Mouse (Mus musculus) lung, embryonic 14.5 days (tissue): ENCODE data around the gene Olfr1105. TPM values are rescaled to one million over a fixed set of nuclear protein-coding genes. Genes with fewer than 3 reads are reported as not detected.

ENCODE experiments used
- ATAC-seq: fragments of 200-750 bp; cut with Nextera tagmentation; 2 replicates; pipeline ENCODE4 v1.8.0; 2017; ENCODE audit warnings: mild to moderate bottlenecking, moderate TSS enrichment, moderate library complexity; ENCODE audit not compliant: insufficient read depth
- DNase-seq: peaks from one replicate; pipeline ENCODE4 v3.0.0-alpha.2; 2015
- H3K27ac ChIP-seq: fragments of 300-500 bp; sonication (generic); 2 replicates; pipeline ENCODE4 v1.5.1; 2014; ENCODE audit warnings: low read depth, mild to moderate bottlenecking, moderate library complexity
- H3K27me3 ChIP-seq: fragments of 300-500 bp; sonication (generic); 2 replicates; pipeline ENCODE4 v1.6.1; 2014; ENCODE audit warnings: low read length, control low read depth; ENCODE audit not compliant: insufficient read depth
- H3K36me3 ChIP-seq: fragments of 300-500 bp; sonication (generic); 2 replicates; pipeline ENCODE4 v1.6.1; 2014; ENCODE audit warnings: control low read depth; ENCODE audit not compliant: insufficient read depth
- H3K4me1 ChIP-seq: fragments of 300-500 bp; sonication (generic); 2 replicates; pipeline ENCODE4 v1.6.1; 2014; ENCODE audit warnings: antibody characterized with exemption, control low read depth; ENCODE audit not compliant: insufficient read depth
- H3K4me2 ChIP-seq: fragments of 300-500 bp; sonication (generic); 2 replicates; pipeline ENCODE4 v1.6.1; 2014; ENCODE audit warnings: mild to moderate bottlenecking
- H3K4me3 ChIP-seq: fragments of 300-500 bp; sonication (generic); 2 replicates; pipeline ENCODE4 v1.5.1; 2014; ENCODE audit warnings: low read depth, low read length
- H3K9ac ChIP-seq: fragments of 300-500 bp; sonication (generic); 2 replicates; pipeline ENCODE4 v1.6.1; 2014
- H3K9me3 ChIP-seq: fragments of 300-500 bp; sonication (generic); 2 replicates; pipeline ENCODE4 v1.6.1; 2016; ENCODE audit warnings: low read depth, low read length, control low read depth
- CTCF ChIP-seq: IDR thresholded peaks from 2 replicates; pipeline ENCODE4 v1.5.1; 2016; ENCODE audit warnings: antibody characterized with exemption, low read depth
- WGBS: fragments of 180-500 bp; shearing (Covaris S2); extraction: QIAGEN DNeasy Blood & Tissue Kit; methylation state at CpG from one replicate; pipeline ENCODE4 v1.1.7; 2014; 5-methylcytosine and 5-hydroxymethylcytosine counted together
- polyA plus RNA-seq: library from polyadenylated mRNA; unstranded; fragments of >200 nt; fragmentation: Nextera tagmentation; extraction: Ambion mirVana; gene quantifications from 2 replicates; pipeline ENCODE4 v1.2.1, GENCODE M21; 2014

The Olfr1105 gene
- polyA plus RNA-seq, result not detected in 2 replicates

DNA sequence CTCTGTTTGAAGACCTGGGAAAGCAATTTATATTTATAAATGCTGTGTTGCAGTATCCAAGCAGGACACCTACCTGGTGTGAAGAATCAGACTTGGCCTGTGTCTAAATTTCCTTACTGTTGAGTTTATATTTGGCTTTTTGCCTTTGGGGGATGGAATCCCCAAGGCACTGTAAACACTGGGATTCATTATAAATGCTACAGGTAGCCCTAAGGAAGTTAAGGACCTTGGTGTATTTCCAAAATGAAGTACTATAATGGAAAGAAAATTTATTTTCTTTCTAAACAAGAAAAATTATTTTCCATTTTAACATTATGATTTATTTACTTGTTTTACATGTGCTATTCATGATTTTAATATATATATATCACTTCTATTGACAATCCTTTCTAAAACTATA lies at the start of gene Olfr1105:
Gene Olfr1105, minus strand, starts transcription at position 101 of the 400 bp plus-strand sequence.
- Histone ChIP-seq H3K27me3 (no peaks in the 10 kb centered on the region), H3K9me3 (no peaks in the 10 kb centered on the region), H3K9ac (no peak within 1 kb of the TSS), H3K4me2 (no peak within 1 kb of the TSS), H3K4me3 (no peak within 1 kb of the TSS), H3K27ac (no peak within 1 kb of the TSS), H3K36me3 (no peaks in the 10 kb centered on the region), H3K4me1 (no peaks in the 10 kb centered on the region)
- DNase-seq, result no peak
- ATAC-seq, result no peak
- TF ChIP-seq CTCF, result no peak

DNA sequence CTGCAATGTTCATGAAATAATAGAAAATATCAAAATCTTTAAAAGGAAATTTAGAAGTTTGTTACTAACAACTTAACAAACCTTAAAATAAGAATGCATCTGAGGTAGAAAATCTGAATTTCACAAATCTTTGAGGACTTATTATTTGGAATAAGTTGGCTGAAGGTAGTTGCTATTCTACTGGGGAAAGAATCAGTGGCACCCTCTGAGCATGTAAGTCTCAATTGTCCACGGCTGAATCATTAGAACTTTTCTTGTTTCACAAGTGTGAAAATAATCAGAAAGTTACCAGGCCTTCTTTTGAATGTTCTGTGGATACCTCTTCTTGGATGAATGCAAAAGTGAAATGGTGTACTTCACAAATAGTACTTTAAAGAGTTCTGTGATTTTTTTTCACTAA lies 39.4 kb upstream of the Olfr1105 start, which contains the start of gene Olfr1107:
Gene Olfr1107, minus strand, starts transcription at position 101 of the 400 bp plus-strand sequence.
- Histone ChIP-seq H3K27me3 (no peaks in the 10 kb centered on the region), H3K36me3 (no peaks in the 10 kb centered on the region), H3K9ac (no peak within 1 kb of the TSS), H3K4me2 (no peak within 1 kb of the TSS), H3K27ac (no peak within 1 kb of the TSS), H3K4me1 (no peaks in the 10 kb centered on the region), H3K4me3 (no peak within 1 kb of the TSS), H3K9me3 (no peaks in the 10 kb centered on the region)
- ATAC-seq (no peak), DNase-seq (no peak)
- TF ChIP-seq CTCF, result no peak
- WGBS, result 76% methylated on average over 1 of the region's 1 CpGs

DNA sequence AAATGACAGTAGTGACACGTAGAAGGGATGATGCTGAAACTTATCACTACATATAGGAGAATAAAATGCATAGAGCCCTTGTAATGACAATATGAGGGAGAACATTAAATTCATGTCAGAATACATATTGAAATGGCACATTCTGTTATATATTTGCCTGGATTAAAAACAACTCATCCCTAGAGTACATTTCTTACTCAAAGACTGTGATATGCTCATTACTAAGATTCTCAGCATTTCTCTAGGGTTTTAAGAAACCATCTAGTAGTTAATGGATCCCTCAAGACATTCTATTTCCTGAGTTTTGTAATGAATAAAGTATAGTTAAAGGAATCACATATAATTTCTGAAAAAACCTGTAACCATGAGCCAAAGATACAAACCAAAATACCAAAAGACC lies 15.8 kb upstream of the Olfr1105 start, which contains the start of gene Olfr1106:
Gene Olfr1106, minus strand, starts transcription at position 101 of the 400 bp plus-strand sequence.
- Histone ChIP-seq H3K9ac (no peak within 1 kb of the TSS), H3K27ac (no peak within 1 kb of the TSS), H3K4me1 (no peaks in the 10 kb centered on the region), H3K9me3 (no peaks in the 10 kb centered on the region), H3K27me3 (no peaks in the 10 kb centered on the region), H3K4me2 (no peak within 1 kb of the TSS), H3K4me3 (no peak within 1 kb of the TSS), H3K36me3 (no peaks in the 10 kb centered on the region)
- no peak for ATAC-seq
- no peak for TF ChIP-seq CTCF
- WGBS, result 70% methylated on average over 1 of the region's 1 CpGs
- DNase-seq, result no peak

DNA sequence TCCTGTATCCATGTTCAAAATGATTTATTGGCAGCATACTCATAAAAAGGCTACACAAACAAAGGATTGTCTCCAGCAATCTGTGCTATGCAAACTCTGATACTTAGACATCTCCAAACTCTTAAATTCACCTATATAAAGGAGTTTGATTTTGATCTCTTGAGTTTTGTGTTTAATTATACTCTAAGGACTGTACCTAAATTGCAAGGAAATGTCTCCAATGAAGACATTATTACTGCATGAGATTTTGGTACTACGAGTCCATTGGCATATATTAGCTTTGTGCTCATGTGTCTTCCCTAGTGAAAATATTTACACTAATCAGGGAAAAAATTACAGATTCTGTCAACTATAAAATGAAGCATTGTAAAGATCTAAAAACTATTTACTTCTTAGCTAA lies 9.4 kb downstream of the Olfr1105 start, which contains the start of gene Olfr1104:
Gene Olfr1104, minus strand, starts transcription at position 101 of the 400 bp plus-strand sequence.
- Histone ChIP-seq H3K4me3 (no peak within 1 kb of the TSS), H3K4me2 (no peak within 1 kb of the TSS), H3K36me3 (no peaks in the 10 kb centered on the region), H3K27ac (no peak within 1 kb of the TSS), H3K27me3 (no peaks in the 10 kb centered on the region), H3K4me1 (no peaks in the 10 kb centered on the region), H3K9ac (no peak within 1 kb of the TSS), H3K9me3 (no peaks in the 10 kb centered on the region)
- 87% methylated on average over 1 of the region's 1 CpGs for WGBS
- DNase-seq (no peak), ATAC-seq (no peak)
- no peak for TF ChIP-seq CTCF

DNA sequence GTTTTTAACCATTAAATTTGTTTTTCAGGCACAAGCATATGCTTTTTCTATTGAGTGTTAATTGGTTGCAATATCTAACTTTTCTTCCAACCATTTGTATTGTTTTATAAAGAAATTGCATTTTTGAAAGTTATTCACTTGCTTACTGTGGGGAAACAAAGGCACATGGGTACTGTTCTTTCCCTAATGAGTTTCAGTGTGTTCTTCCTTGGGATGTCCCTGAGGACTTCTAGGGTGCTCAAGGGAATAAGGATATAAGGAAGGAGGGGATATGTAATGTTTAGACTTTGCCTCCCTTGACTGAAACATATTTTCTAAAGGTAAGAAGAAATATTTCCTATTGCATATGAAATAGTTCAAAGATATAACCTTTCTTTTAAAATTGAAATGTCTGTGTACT lies 38.2 kb downstream of the Olfr1105 start, which contains the start of gene Olfr1102:
Gene Olfr1102, plus strand, starts transcription at position 301 of the 400 bp plus-strand sequence.
- Histone ChIP-seq H3K27me3 (no peaks in the 10 kb centered on the region), H3K4me3 (no peak within 1 kb of the TSS), H3K4me2 (no peak within 1 kb of the TSS), H3K4me1 (no peaks in the 10 kb centered on the region), H3K27ac (no peak within 1 kb of the TSS), H3K9ac (no peak within 1 kb of the TSS), H3K9me3 (no peaks in the 10 kb centered on the region), H3K36me3 (no peaks in the 10 kb centered on the region)
- DNase-seq (no peak), ATAC-seq (no peak)
- no peak for TF ChIP-seq CTCF

DNA sequence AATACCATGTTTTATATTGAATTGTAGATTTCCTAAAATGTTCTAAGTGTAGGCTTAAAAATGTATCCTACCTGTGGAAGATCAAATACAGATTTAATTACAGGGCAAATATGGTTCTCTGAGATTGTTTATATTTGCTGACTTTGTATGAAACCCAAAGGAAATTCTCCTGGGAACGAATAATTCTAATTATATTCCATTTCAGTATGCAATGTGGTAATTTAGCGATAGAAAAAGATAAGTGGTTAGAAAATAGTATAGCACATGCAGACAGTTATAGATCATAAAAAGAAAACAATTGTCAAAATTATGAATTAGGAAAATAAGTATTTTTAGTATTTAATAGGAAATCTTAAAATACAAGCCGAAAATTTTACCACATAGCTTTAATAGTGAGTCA lies 45.2 kb downstream of the Olfr1105 start, which contains the start of gene Olfr1101:
Gene Olfr1101, minus strand, starts transcription at position 101 of the 400 bp plus-strand sequence.
- no peak for ATAC-seq
- no peaks in the 10 kb centered on the region for H3K27me3 ChIP-seq
- no peak for TF ChIP-seq CTCF
- no peaks in the 10 kb centered on the region for H3K4me1 ChIP-seq
- H3K36me3 ChIP-seq, result no peaks in the 10 kb centered on the region
- H3K4me2 ChIP-seq, result no peak within 1 kb of the TSS
- H3K9me3 ChIP-seq, result no peaks in the 10 kb centered on the region
- no peak within 1 kb of the TSS for H3K9ac ChIP-seq
- H3K27ac ChIP-seq, result no peak within 1 kb of the TSS
- DNase-seq, result no peak
- WGBS, result 69% methylated on average over 3 of the region's 3 CpGs
- no peak within 1 kb of the TSS for H3K4me3 ChIP-seq

Other genes with a start within 250 kb of the Olfr1105 start
- not detected in 2 replicates for gene Olfr141, start 226.5 kb downstream of the Olfr1105 start, polyA plus RNA-seq
- not detected in 2 replicates for gene Olfr1094, start 211.9 kb downstream of the Olfr1105 start, polyA plus RNA-seq
- not detected in 2 replicates for gene Olfr1095, start 184.8 kb downstream of the Olfr1105 start, polyA plus RNA-seq
- not detected in 2 replicates for gene Gm13723, start 161.7 kb downstream of the Olfr1105 start, polyA plus RNA-seq
- not detected in 2 replicates for gene Olfr1097, start 144.3 kb downstream of the Olfr1105 start, polyA plus RNA-seq
- not detected in 2 replicates for gene Olfr1098, start 112.0 kb downstream of the Olfr1105 start, polyA plus RNA-seq
- gene Olfr1099, start 75.8 kb downstream of the Olfr1105 start, polyA plus RNA-seq, result not detected in 2 replicates
- gene Olfr1100, start 56.6 kb downstream of the Olfr1105 start, polyA plus RNA-seq, result not detected in 2 replicates
- gene Olfr1101, start 45.3 kb downstream of the Olfr1105 start, polyA plus RNA-seq, result not detected in 2 replicates
- not detected in 2 replicates for gene Olfr1102, start 38.1 kb downstream of the Olfr1105 start, polyA plus RNA-seq
- gene Olfr1104, start 9.5 kb downstream of the Olfr1105 start, polyA plus RNA-seq, result not detected in 2 replicates
- not detected in 2 replicates for gene Olfr1106, start 15.7 kb upstream of the Olfr1105 start, polyA plus RNA-seq
- not detected in 2 replicates for gene Olfr1107, start 39.3 kb upstream of the Olfr1105 start, polyA plus RNA-seq
- gene Olfr1109, start 59.5 kb upstream of the Olfr1105 start, polyA plus RNA-seq, result not detected in 2 replicates
- not detected in 2 replicates for gene Olfr259, start 78.0 kb upstream of the Olfr1105 start, polyA plus RNA-seq
- not detected in 2 replicates for gene Olfr1110, start 103.8 kb upstream of the Olfr1105 start, polyA plus RNA-seq
- not detected in 2 replicates for gene Olfr1111, start 116.1 kb upstream of the Olfr1105 start, polyA plus RNA-seq
- gene Olfr1112, start 151.3 kb upstream of the Olfr1105 start, polyA plus RNA-seq, result not detected in 2 replicates
- not detected in 2 replicates for gene Olfr1113, start 172.4 kb upstream of the Olfr1105 start, polyA plus RNA-seq
- not detected in 2 replicates for gene Olfr1115, start 211.5 kb upstream of the Olfr1105 start, polyA plus RNA-seq
- not detected in 2 replicates for gene Olfr1116, start 231.0 kb upstream of the Olfr1105 start, polyA plus RNA-seq